Mouse (Mus musculus) limb, embryonic 12.5 days (tissue): Measurements from ENCODE around the gene Srpr. TPM values are rescaled to one million over a fixed set of nuclear protein-coding genes. Genes with fewer than 3 reads are reported as not detected.
A peak's percentile ranks its signal among the peaks of the same experiment; 100 is the strongest.

Source experiments
- ATAC-seq: fragments of 200-750 bp; cut with Nextera tagmentation; 2 replicates; pipeline ENCODE4 v1.8.0; 2017; ENCODE audit warnings: low read depth, moderate TSS enrichment; ENCODE audit not compliant: insufficient number of reproducible peaks, insufficient read depth, low FRiP score, low TSS enrichment
- H3K27ac ChIP-seq: fragments of 300-500 bp; sonication (generic); 2 replicates; pipeline ENCODE4 v1.5.1; 2016; ENCODE audit warnings: mild to moderate bottlenecking, moderate library complexity
- H3K27me3 ChIP-seq: fragments of 300-500 bp; sonication (generic); 2 replicates; pipeline ENCODE4 v1.6.1; 2016; ENCODE audit warnings: mild to moderate bottlenecking, moderate library complexity
- H3K36me3 ChIP-seq: fragments of 300-500 bp; sonication (generic); 2 replicates; pipeline ENCODE4 v1.6.1; 2016; ENCODE audit warnings: mild to moderate bottlenecking, moderate library complexity
- H3K4me1 ChIP-seq: fragments of 300-500 bp; sonication (generic); replicated peaks from 2 replicates; pipeline ENCODE4 v1.6.1; 2016
- H3K4me2 ChIP-seq: fragments of 300-500 bp; sonication (generic); 2 replicates; pipeline ENCODE4 v1.6.1; 2016; ENCODE audit warnings: mild to moderate bottlenecking, moderate library complexity
- H3K4me3 ChIP-seq: fragments of 300-500 bp; sonication (generic); replicated peaks from 2 replicates; pipeline ENCODE4 v1.5.1; 2016; ENCODE audit warnings: mild to moderate bottlenecking
- H3K9ac ChIP-seq: fragments of 300-500 bp; sonication (generic); replicated peaks from 2 replicates; pipeline ENCODE4 v1.6.1; 2016; ENCODE audit warnings: mild to moderate bottlenecking, moderate library complexity
- H3K9me3 ChIP-seq: fragments of 300-500 bp; sonication (generic); 2 replicates; pipeline ENCODE4 v1.6.1; 2016; ENCODE audit warnings: mild to moderate bottlenecking, moderate library complexity
- WGBS: fragments of 180-500 bp; shearing (Covaris S2); methylation state at CpG from one replicate; pipeline ENCODE4 v1.1.7; 2016; 5-methylcytosine and 5-hydroxymethylcytosine counted together
- polyA plus RNA-seq: library from polyadenylated mRNA; unstranded; fragments of >200 nt; fragmentation: Nextera tagmentation; extraction: Ambion mirVana; gene quantifications from 2 replicates; pipeline ENCODE4 v1.2.1, GENCODE M21; 2016

Gene Srpr
- polyA plus RNA-seq, 1 experiment from 2014 or later: 97.6 TPM

DNA sequence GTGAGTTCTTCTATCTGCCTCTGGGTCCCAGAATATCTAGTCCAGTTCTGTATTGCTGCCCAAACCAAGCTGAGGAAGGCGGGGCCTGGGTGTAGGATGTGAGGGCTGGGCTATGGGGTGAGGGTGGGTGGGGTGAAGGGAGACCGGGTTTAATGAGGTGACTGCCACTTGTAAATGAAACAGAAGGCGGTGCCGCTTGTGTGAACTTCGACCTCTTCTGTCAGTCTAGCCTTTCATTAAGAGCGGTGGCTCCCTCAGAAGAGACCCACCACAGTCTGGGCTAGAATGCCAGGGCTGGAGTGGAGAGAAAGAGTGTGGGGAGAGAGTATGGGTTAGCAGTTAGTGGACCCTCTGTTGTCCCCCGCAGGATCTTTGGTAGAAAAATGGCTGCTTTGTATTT is 90.0 kb downstream of the Srpr start:
- Histone ChIP-seq H3K9me3 (no peaks in the 10 kb centered on the region), H3K4me1 (peaks cover 29% of the 10 kb centered on the region), H3K36me3 (no peaks in the 10 kb centered on the region), H3K9ac (no peak overlapping the region), H3K4me3 (no peak overlapping the region), H3K27ac (no peak overlapping the region), H3K27me3 (no peaks in the 10 kb centered on the region), H3K4me2 (no peak overlapping the region)
- WGBS: 15% methylated on average over 7 of the region's 7 CpGs
- ATAC-seq: peak; percentile 63; the same call in 1 of the 2 replicates

- H3K4me3 ChIP-seq: no peak overlapping the region
- H3K27ac ChIP-seq: no peak overlapping the region
- 91% methylated on average over 3 of the region's 3 CpGs for WGBS
- no peak overlapping the region for H3K9ac ChIP-seq
- ATAC-seq: no peak
- no peaks in the 10 kb centered on the region for H3K36me3 ChIP-seq
- no peak overlapping the region for H3K4me2 ChIP-seq
- H3K27me3 ChIP-seq: no peaks in the 10 kb centered on the region
- H3K9me3 ChIP-seq: no peaks in the 10 kb centered on the region
- H3K4me1 ChIP-seq: peaks cover 29% of the 10 kb centered on the region
Measured at GRCm38 (mm10) chr9:35290417-35290816, 90.4 kb downstream of the Srpr start.

- Histone ChIP-seq H3K27ac (no peak overlapping the region), H3K27me3 (no peaks in the 10 kb centered on the region), H3K4me2 (no peak overlapping the region), H3K9ac (no peak overlapping the region), H3K9me3 (no peaks in the 10 kb centered on the region), H3K4me3 (no peak overlapping the region), H3K36me3 (no peaks in the 10 kb centered on the region), H3K4me1 (peaks cover 29% of the 10 kb centered on the region)
- 76% methylated on average over 4 of the region's 4 CpGs for WGBS
- no peak for ATAC-seq
Measured at GRCm38 (mm10) chr9:35290916-35291315, 90.9 kb downstream of the Srpr start.

DNA sequence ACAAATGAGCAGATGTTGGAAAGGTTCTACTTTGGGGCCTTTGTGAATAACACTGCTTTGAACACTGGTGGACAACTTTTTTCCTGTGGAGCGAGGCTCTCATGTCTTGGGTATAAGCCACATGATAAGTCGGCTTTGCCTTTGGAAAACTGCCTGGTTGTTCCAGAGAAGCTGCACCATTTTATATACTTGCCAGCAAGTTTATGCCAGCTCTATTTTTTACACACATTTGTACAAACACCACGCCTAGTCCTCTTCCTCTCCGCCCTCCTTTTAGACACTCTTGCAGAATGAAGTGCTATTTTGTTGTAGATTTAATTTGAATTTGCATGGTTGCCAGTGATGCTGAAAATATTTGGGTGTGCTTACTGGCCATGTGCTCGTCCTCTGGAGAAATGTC is 93.5 kb downstream of the Srpr start:
- Histone ChIP-seq H3K27me3 (no peaks in the 10 kb centered on the region), H3K4me2 (no peak overlapping the region), H3K27ac (no peak overlapping the region), H3K36me3 (no peaks in the 10 kb centered on the region), H3K4me1 (peaks cover 26% of the 10 kb centered on the region), H3K9me3 (peaks cover 6% of the 10 kb centered on the region), H3K9ac (no peak overlapping the region), H3K4me3 (no peak overlapping the region)
- no peak for ATAC-seq
- WGBS: 91% methylated on average over 5 of the region's 5 CpGs

Other genes starting within 250 kb of the Srpr start
- gene St3gal4, start 80.9 kb upstream of the Srpr start, polyA plus RNA-seq: 29.7 and 30.3 TPM in 2 replicates
- gene Dcps, start 24.1 kb upstream of the Srpr start, polyA plus RNA-seq: 78.5 and 85.6 TPM in 2 replicates
- gene Tirap, start 116 bp downstream of the Srpr start, polyA plus RNA-seq: 14.9 and 15.7 TPM in 2 replicates
- gene Foxred1, start 10.9 kb downstream of the Srpr start, polyA plus RNA-seq: 48.2 and 52.1 TPM in 2 replicates
- gene Fam118b, start 67.6 kb downstream of the Srpr start, polyA plus RNA-seq: 52.7 and 55.6 TPM in 2 replicates
- gene Rpusd4, start 67.7 kb downstream of the Srpr start, polyA plus RNA-seq: 34.2 and 34.3 TPM in 2 replicates
- 19.9 and 25.0 TPM in 2 replicates for gene Cdon, start 221.0 kb downstream of the Srpr start, polyA plus RNA-seq